Mouse (Mus musculus): ENCODE data around the gene Galnt16. TPM values are rescaled to one million over a fixed set of nuclear protein-coding genes. Genes with fewer than 3 reads are reported as not detected.

Gene Galnt16
- polyA plus RNA-seq, 1 experiment from 2014 or later, result 6.3 TPM

- Histone ChIP-seq H3K4me2 (replicated peaks; ENCODE audit: low read depth) (peak overlapping the region; percentile 87), H3K4me1 (replicated peaks; ENCODE audit: control insufficient read depth, insufficient read depth) (peaks cover 5% of the 10 kb centered on the region; the same call in 1 of the 2 replicates), H3K9ac (ENCODE audit: low read length) (peak overlapping the region; percentile 92), H3K36me3 (ENCODE audit: control insufficient read depth, insufficient read depth, low read length) (peaks cover 17% of the 10 kb centered on the region), H3K9me3 (ENCODE audit: control insufficient read depth, low read length) (no peaks in the 10 kb centered on the region), H3K27ac (replicated peaks) (peak overlapping the region; percentile 94), H3K27me3 (ENCODE audit: control insufficient read depth, insufficient read depth, low read length) (no peaks in the 10 kb centered on the region), H3K4me3 (ENCODE audit: low read depth, low read length) (peak overlapping the region; percentile 85)
- DNase-seq (ENCODE audit: low spot score) (peak; percentile 71), ATAC-seq (ENCODE audit: low FRiP score, low TSS enrichment) (peak; percentile 54)
- no peak for TF ChIP-seq EP300 (optimal IDR thresholded peaks at IDR 0.05)
- peak; percentile 80 for TF ChIP-seq CTCF (IDR thresholded peaks at IDR 0.05; ENCODE audit: low read depth)
- WGBS, result 2% methylated on average over 47 of the region's 48 CpGs
Measured at GRCm38 (mm10) chr12:80642725-80643692, 124.9 kb downstream of the Galnt16 start.

- H3K4me1 ChIP-seq (replicated peaks; ENCODE audit: control insufficient read depth, insufficient read depth), result peaks cover 5% of the 10 kb centered on the region; the same call in 1 of the 2 replicates
- no peaks in the 10 kb centered on the region for H3K27me3 ChIP-seq (ENCODE audit: control insufficient read depth, insufficient read depth, low read length)
- H3K27ac ChIP-seq (replicated peaks), result peak within 1 kb of the TSS; percentile 94
- WGBS, result under 1% methylated on average over 50 of the region's 50 CpGs
- DNase-seq (ENCODE audit: low spot score) (peak; percentile 94), ATAC-seq (ENCODE audit: low FRiP score, low TSS enrichment) (peak; percentile 96)
- peak within 1 kb of the TSS; percentile 92 for H3K9ac ChIP-seq (ENCODE audit: low read length)
- peak within 1 kb of the TSS; percentile 85 for H3K4me3 ChIP-seq (ENCODE audit: low read depth, low read length)
- no peaks in the 10 kb centered on the region for H3K9me3 ChIP-seq (ENCODE audit: control insufficient read depth, low read length)
- H3K36me3 ChIP-seq (ENCODE audit: control insufficient read depth, insufficient read depth, low read length), result peaks cover 10% of the 10 kb centered on the region
- H3K4me2 ChIP-seq (replicated peaks; ENCODE audit: low read depth), result peak within 1 kb of the TSS; percentile 87
- TF ChIP-seq CTCF (IDR thresholded peaks at IDR 0.05; ENCODE audit: low read depth), result no peak
- TF ChIP-seq EP300 (optimal IDR thresholded peaks at IDR 0.05), result peak; percentile 97
Measured at GRCm38 (mm10) chr12:80643693-80644505, 125.8 kb downstream of the Galnt16 start, which contains the start of the genes Slc39a9 and Erh. TSS of gene Slc39a9 (plus strand) at chr12:80643883. TSS of gene Erh (minus strand) at chr12:80644341.

DNA sequence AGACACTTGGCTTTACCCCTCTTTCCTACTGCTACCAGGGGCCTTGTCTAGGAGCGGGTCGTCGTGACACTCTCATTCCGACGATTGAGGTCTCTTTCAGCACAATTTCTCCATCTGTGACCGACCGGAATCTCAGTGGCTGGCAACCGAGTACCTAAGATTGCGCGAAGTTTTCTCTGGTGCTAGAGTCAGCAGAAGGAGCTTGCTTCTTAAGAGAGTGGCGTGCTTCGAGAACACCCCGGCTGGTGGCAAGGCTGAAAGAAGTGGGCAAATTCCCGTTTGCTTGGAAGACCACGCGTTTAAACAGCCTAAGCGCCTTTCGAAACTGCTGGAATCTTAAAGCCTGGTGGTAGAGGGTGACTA lies 126.4 kb downstream of the Galnt16 start:
- H3K9me3 ChIP-seq (ENCODE audit: control insufficient read depth, low read length), result no peaks in the 10 kb centered on the region
- H3K27ac ChIP-seq (replicated peaks), result peak overlapping the region; percentile 94
- peaks cover 5% of the 10 kb centered on the region; the same call in 1 of the 2 replicates for H3K4me1 ChIP-seq (replicated peaks; ENCODE audit: control insufficient read depth, insufficient read depth)
- peak overlapping the region; percentile 85 for H3K4me3 ChIP-seq (ENCODE audit: low read depth, low read length)
- no peak for DNase-seq (ENCODE audit: low spot score)
- 5% methylated on average over 18 of the region's 18 CpGs for WGBS
- ATAC-seq (ENCODE audit: low FRiP score, low TSS enrichment), result 0 out of 2 replicates have a peak, but pooled peaks have one; percentile 1
- H3K4me2 ChIP-seq (replicated peaks; ENCODE audit: low read depth), result peak overlapping the region; percentile 87
- no peak for TF ChIP-seq EP300 (optimal IDR thresholded peaks at IDR 0.05)
- TF ChIP-seq CTCF (IDR thresholded peaks at IDR 0.05; ENCODE audit: low read depth), result no peak
- H3K27me3 ChIP-seq (ENCODE audit: control insufficient read depth, insufficient read depth, low read length), result no peaks in the 10 kb centered on the region
- peaks cover 8% of the 10 kb centered on the region for H3K36me3 ChIP-seq (ENCODE audit: control insufficient read depth, insufficient read depth, low read length)
- H3K9ac ChIP-seq (ENCODE audit: low read length), result peak overlapping the region; percentile 92

DNA sequence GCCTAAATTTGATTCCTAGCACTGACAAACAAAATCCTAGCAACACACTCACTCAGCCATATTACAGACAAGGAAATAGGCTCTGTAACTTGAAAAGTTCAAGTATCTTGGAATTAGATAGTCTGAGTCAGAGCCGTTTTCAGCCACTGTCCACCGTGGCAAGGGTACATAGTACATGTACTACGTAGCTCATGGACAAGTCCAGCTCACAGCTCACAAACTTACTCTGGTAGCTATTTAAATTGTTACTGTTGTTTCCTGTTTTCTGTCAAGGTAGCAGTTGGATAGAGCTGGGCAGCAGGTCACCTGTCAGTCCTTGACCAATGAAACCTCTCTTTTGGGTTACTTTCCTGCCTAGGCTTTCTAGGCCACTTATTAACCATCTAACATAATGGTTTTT lies 128.3 kb downstream of the Galnt16 start:
- no peaks in the 10 kb centered on the region for H3K27me3 ChIP-seq (ENCODE audit: control insufficient read depth, insufficient read depth, low read length)
- H3K4me1 ChIP-seq (replicated peaks; ENCODE audit: control insufficient read depth, insufficient read depth), result peaks cover 5% of the 10 kb centered on the region; the same call in 1 of the 2 replicates
- 76% methylated on average over 3 of the region's 3 CpGs for WGBS
- TF ChIP-seq EP300 (optimal IDR thresholded peaks at IDR 0.05) (no peak), CTCF (IDR thresholded peaks at IDR 0.05; ENCODE audit: low read depth) (no peak)
- H3K36me3 ChIP-seq (ENCODE audit: control insufficient read depth, insufficient read depth, low read length), result peaks cover 2% of the 10 kb centered on the region; the same call in 1 of the 2 replicates
- no peak overlapping the region for H3K9ac ChIP-seq (ENCODE audit: low read length)
- peak; percentile 31 for ATAC-seq (ENCODE audit: low FRiP score, low TSS enrichment)
- peak overlapping the region; percentile 87; the same call in 1 of the 2 replicates for H3K4me2 ChIP-seq (replicated peaks; ENCODE audit: low read depth)
- H3K9me3 ChIP-seq (ENCODE audit: control insufficient read depth, low read length), result no peaks in the 10 kb centered on the region
- H3K4me3 ChIP-seq (ENCODE audit: low read depth, low read length), result no peak overlapping the region
- H3K27ac ChIP-seq (replicated peaks), result no peak overlapping the region
- DNase-seq (ENCODE audit: low spot score), result peak; percentile 22

DNA sequence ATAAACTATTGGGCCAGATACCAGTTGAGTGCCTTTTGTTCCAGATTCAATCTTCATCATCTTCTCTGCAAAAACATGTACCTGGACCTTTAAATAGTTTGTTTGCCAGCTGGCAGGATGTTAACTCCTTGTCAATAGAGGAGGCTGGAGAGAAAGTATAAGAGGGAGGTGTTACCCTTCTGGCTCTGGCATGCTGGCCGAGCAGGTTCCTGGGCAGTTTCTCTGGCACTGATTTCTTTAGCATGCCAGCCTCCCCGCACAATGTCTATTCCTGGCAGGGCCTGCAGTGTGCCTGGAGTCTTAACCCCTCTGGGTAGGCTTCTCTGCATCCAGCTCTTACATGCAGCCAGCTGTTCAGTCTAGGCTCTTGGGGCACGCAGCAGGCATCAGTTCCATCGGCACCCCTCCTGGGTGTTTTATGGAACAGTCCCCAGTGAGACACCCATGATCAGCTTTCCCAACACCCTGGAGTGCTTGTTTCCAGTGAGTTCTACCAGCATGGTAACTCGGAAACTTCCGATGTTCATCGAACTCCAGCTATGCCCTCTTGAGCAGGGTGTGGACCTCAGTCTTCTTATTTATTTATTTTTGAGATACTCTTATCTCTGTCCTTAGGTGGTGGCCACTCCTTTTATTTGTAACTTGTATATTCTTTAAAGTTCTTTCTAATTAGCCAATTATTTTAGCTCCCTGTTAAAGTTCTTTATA lies 136.0 kb downstream of the Galnt16 start:
- 62% methylated on average over 7 of the region's 7 CpGs for WGBS
- peak; percentile 86 for ATAC-seq (ENCODE audit: low FRiP score, low TSS enrichment)

More for the DNA sequence above, 136.0 kb downstream of the Galnt16 start:
- Histone ChIP-seq H3K4me2 (replicated peaks; ENCODE audit: low read depth) (0 out of 2 replicates have a peak overlapping the region, but pooled peaks have one; percentile 8), H3K9me3 (ENCODE audit: control insufficient read depth, low read length) (no peaks in the 10 kb centered on the region), H3K9ac (ENCODE audit: low read length) (no peak overlapping the region), H3K4me1 (replicated peaks; ENCODE audit: control insufficient read depth, insufficient read depth) (no peaks in the 10 kb centered on the region), H3K27ac (replicated peaks) (peak overlapping the region; percentile 79), H3K36me3 (ENCODE audit: control insufficient read depth, insufficient read depth, low read length) (no peaks in the 10 kb centered on the region; the same call in 1 of the 2 replicates), H3K27me3 (ENCODE audit: control insufficient read depth, insufficient read depth, low read length) (no peaks in the 10 kb centered on the region), H3K4me3 (ENCODE audit: low read depth, low read length) (no peak overlapping the region)
- DNase-seq (ENCODE audit: low spot score), result peak; percentile 79
- TF ChIP-seq EP300 (optimal IDR thresholded peaks at IDR 0.05) (no peak), CTCF (IDR thresholded peaks at IDR 0.05; ENCODE audit: low read depth) (no peak)

Data from stomach, postnatal 0 days (tissue).